Mouse (Mus musculus) liver (tissue): ENCODE results near the gene Dgki.
"Not testable (repeated sequence)": the region's sequence is repeated elsewhere in the genome, so short reads cannot be mapped to it uniquely, and the experiment has no call there.

Experiments used
- DNase-seq: peaks from one replicate; pipeline ENCODE4 v3.0.0-alpha.2; 2020; ENCODE audit warnings: mixed read lengths

Dgki gene

GRCm38 (mm10) chr6:37142991-37143866, 156.8 kb downstream of the Dgki start:
- no peak for DNase-seq

DNA sequence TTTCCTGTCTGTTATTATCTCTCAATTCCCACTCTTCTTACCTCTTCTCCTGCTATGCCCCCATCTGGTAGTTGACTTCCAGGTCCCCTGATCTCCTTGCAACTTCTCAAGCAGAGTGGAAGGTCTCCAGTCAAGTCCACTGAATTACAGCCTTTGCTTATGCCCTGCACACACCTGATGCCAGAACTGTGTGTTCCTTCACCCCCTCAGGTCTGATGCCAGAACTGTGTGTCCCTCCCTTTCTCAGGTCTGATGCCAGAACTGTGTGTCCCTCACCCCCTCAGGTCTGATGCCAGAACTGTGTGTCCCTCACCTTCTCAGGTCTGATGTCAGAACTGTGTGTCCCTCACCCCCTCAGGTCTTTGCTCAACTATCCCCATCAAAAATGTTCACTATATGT, 161.2 kb downstream of the Dgki start:
- DNase-seq: no peak

DNA sequence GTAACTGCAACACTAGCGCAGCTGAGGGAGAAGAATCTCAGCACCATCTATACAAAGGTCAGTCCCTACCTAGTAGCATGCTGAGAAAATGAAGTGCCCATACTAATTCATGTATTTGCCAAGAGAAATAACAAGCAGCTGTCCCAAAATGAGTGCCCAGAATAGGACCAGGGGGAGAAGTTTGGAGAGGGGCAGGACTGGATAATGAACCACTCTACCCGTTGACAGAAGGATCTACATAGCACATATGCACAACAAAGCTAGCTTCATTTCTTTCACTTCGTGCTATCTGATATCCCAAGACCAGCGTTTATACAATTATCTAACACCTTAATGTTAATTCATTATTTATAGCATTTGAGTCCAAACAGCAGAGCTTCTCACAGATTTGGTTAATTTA, 168.7 kb downstream of the Dgki start:
- DNase-seq: no peak

GRCm38 (mm10) chr6:37120417-37121154, 179.4 kb downstream of the Dgki start:
- no peak for DNase-seq

DNA sequence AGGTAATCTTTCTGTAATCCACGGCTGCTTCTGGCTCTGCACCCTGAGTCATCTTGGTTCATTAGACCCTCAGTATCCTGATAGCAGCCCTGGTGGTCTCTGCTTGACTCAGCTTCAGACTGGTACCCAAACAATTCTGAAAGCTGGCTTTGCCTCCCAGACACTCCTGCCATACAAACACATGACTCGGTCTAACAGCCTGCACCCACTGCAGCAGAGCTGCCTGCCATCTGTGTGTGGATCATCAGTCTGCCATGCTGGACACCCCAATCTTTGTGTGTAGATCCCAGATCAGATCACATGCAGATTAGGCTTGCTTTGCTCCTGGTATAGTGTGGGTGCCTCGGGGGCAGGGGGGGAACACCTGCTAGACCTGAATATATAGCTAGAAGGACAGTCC, 180.8 kb downstream of the Dgki start:
- no peak for DNase-seq

- no peak for DNase-seq
These were observed 186.9 kb downstream of the Dgki start for GRCm38 (mm10) chr6:37113048-37113447.

GRCm38 (mm10) chr6:37106236-37106635, 193.7 kb downstream of the Dgki start:
- not testable (repeated sequence) for DNase-seq

GRCm38 (mm10) chr6:37100413-37100812, 199.6 kb downstream of the Dgki start:
- DNase-seq: no peak

DNA sequence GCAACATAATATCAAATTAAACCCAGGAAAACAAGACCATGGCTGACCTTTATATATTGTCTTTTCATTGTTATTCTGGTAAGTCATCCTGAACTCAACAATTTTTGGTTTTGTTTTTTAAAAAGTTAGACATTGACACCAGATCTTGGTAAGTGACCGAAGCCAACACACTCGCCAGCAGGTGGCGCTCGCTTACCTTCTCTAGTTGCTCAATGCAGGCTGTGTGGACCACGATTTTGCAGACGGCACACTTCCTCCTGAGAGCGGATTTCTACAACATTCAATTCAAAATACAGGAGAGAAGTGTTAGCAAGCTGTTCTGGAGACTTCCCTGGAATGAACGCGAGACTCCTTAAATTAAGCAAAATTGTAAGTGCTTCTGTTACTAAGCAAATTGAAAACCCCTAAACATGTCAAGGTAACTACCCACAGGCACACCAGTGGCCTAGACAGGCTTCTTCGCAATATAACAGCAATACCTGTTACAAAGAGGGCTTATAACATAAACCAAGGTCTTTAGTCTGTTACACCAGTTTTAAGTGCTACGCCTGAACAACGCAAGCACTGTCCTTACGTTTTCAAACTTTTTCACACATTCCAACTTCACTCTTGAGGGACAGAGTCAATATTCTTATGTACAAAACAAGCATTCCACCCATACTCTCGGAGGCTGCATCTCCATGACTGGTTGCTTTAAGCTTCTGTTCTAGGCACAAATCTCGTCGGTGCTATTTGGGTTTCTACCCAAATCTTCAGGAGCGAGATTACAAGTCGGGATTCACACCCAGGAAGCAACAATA, 202.4 kb downstream of the Dgki start:
- DNase-seq: peak; percentile 82

GRCm38 (mm10) chr6:37096840-37097305, 203.1 kb downstream of the Dgki start:
- DNase-seq: no peak

GRCm38 (mm10) chr6:37089148-37090111, 210.6 kb downstream of the Dgki start:
- no peak for DNase-seq

- no peak for DNase-seq
These were observed 217.0 kb downstream of the Dgki start for GRCm38 (mm10) chr6:37082990-37083389.

DNA sequence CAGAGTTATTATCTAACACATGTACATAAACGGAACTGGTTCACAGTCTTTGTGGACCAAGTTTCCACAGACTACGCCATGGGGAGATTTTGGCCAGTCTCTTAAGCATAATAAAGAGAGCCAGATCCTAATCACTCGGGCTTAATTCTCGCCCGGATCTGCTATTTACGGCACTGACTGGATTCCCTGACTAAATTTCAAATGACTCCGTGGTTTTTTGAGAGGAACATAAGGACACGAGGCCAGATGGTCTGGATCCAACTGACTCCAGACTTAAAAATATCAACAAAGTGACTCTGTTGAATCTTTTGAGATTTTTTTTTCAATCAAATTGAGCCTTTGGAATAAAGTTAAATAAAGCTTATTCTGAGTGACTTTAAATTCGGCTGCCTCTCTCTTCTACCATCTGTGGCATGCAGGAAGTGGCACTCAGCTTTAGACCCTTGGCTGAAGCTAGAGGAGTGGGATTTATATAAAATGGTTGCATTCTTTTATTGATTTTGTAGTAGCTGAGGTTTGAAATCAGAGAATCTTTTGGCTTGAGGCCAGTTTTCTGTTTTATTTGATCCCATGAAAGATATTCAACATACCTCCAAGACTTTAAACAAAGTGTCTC, 227.5 kb downstream of the Dgki start:
- DNase-seq: no peak

DNA sequence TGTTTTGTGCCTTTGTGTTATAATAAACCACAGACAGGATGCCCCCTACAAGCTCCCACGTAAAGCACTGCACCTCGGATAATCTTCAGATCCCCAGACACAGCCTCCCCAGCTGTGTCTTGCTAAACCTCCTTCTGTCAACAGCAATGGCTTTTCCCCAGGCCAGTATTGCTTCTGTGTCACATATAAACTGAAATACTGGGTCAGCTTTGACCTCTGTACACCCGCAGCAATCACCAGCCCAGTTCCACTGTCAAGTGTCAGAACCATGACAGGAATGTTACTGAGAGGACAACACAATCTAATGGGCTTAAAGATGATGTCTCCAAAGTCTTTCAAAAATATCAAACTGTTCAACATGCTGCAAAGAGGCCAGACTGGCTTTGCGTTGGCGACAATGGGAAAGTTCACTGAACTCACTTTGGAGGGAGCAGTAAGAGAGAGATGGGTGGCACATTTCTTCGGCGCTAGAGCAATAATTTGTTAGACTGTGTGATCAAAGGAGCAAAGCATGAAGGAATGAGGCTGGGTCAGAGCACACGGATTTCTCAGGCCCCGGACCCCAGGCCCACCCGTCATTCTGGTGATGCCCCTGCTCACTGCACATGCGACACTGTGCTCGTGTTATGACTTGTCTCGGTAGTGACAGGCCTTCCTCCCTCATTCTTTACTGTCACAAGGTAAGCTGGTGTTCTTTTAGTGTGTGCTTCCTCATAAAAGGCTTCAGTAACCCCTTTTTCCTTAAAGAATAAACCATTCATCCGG, 230.0 kb downstream of the Dgki start:
- DNase-seq: no peak

DNA sequence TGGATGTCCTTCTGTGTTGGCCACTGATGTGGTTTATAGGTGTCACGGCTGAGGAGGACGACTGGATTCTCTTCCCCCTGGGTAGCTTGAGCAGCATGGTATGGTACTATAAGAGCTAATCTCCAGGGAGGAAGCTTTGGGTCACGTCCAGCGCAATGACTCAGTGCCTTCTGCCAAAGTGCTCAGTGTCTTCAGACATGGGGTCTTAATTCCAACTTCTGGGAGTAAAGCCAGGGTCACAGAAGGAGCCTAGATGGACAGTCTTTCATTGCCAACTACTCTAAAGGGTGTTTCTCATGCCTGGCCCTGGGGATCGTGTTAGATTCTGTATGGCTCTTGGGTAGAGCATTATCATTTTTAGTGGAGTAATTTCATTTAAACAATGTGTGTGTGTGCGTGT, 231.2 kb downstream of the Dgki start:
- no peak for DNase-seq

DNA sequence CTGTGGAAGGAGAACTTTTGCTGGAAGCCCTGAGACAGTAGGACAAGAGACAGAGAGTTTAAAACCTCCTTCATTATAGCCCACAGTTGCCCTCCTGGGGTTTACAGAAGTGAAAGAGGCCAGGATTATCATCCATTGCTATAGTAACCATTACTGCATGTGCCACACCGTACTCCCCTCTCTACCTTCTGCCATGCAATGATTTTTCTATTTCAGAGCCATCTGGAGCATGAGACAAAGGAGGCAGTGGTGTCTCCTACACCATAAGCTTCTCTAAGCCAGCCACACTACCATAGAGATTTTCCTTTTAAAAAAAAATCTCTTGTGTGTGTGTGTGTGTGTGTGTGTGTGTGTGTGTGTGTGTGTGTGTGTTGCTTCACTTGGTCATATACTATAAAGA, 232.6 kb downstream of the Dgki start:
- no peak for DNase-seq

GRCm38 (mm10) chr6:37064214-37064830, 235.7 kb downstream of the Dgki start:
- DNase-seq: peak; percentile 12

- DNase-seq: no peak
These were observed 236.7 kb downstream of the Dgki start for GRCm38 (mm10) chr6:37063266-37063665.

DNA sequence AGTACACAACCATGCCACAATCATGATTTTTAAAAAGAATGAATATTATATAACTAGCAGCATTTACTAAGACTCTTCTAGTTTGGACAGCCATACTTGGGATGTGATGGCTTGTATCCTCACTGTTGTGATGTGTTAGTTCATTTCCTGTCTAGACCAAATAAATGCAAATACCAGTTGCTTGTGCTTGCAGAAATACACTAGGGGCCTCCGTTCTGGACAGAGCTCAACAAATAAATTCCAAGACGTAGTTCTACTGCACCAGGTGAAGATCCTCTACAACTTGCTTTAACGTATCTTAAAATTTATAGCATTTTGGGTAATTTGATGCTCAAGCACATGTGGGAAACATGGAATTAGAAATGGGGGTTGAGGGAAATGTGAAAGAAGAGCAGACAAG, 239.9 kb downstream of the Dgki start:
- no peak for DNase-seq

GRCm38 (mm10) chr6:37057957-37058356, 242.0 kb downstream of the Dgki start:
- no peak for DNase-seq
